Mouse (Mus musculus): ENCODE measurements around the gene Stk19. TPM values are rescaled to one million over a fixed set of nuclear protein-coding genes. Genes with fewer than 3 reads are reported as not detected.
"Not testable (repeated sequence)": the region's sequence is repeated elsewhere in the genome, so short reads cannot be mapped to it uniquely, and the experiment has no call there.

Stk19 gene
- polyA plus RNA-seq, 1 experiment from 2014 or later: 40.0 TPM

- no peak overlapping the region for H3K4me2 ChIP-seq
- no peak for ATAC-seq (ENCODE audit: low FRiP score)
- 75% methylated on average over 6 of the region's 6 CpGs for WGBS
These were observed 31.7 kb downstream of the Stk19 start for GRCm38 (mm10) chr17:34804871-34805562.

GRCm38 (mm10) chr17:34804301-34804700 is 32.4 kb downstream of the Stk19 start, which contains the start of gene Cyp21a1:
TSS of gene Cyp21a1 (minus strand) at chr17:34804561.
- not testable (repeated sequence) for H3K9me3 ChIP-seq (replicated peaks); ATAC-seq (ENCODE audit: low FRiP score); H3K4me2 ChIP-seq; H3K27ac ChIP-seq (replicated peaks); H3K4me1 ChIP-seq; H3K27me3 ChIP-seq (replicated peaks); H3K4me3 ChIP-seq (replicated peaks); H3K36me3 ChIP-seq; H3K9ac ChIP-seq (replicated peaks)
- 89% methylated on average over 6 of the region's 6 CpGs for WGBS

More at GRCm38 (mm10) chr17:34804871-34805562, 31.7 kb downstream of the Stk19 start:
- H3K4me1 ChIP-seq: no peaks in the 10 kb centered on the region
- H3K36me3 ChIP-seq: no peaks in the 10 kb centered on the region
- H3K27me3 ChIP-seq (replicated peaks): no peaks in the 10 kb centered on the region
- H3K27ac ChIP-seq (replicated peaks): no peak overlapping the region
- H3K9ac ChIP-seq (replicated peaks): no peak overlapping the region
- no peak overlapping the region for H3K4me3 ChIP-seq (replicated peaks)
- 0 out of 2 replicates have a peak, but pooled peaks cover 4% of the 10 kb centered on the region for H3K9me3 ChIP-seq (replicated peaks)

- not testable (repeated sequence) for H3K27me3 ChIP-seq (replicated peaks); H3K4me3 ChIP-seq (replicated peaks); H3K9ac ChIP-seq (replicated peaks); H3K9me3 ChIP-seq (replicated peaks); H3K4me2 ChIP-seq; ATAC-seq (ENCODE audit: low FRiP score); H3K36me3 ChIP-seq; H3K4me1 ChIP-seq; H3K27ac ChIP-seq (replicated peaks)
- WGBS: 96% methylated on average over 6 of the region's 6 CpGs
These were observed 33.4 kb downstream of the Stk19 start for GRCm38 (mm10) chr17:34803367-34803766.

GRCm38 (mm10) chr17:34802756-34803155 is 34.0 kb downstream of the Stk19 start:
- not testable (repeated sequence) for H3K4me3 ChIP-seq (replicated peaks); H3K4me1 ChIP-seq; H3K9me3 ChIP-seq (replicated peaks); H3K27ac ChIP-seq (replicated peaks); H3K36me3 ChIP-seq; H3K4me2 ChIP-seq; ATAC-seq (ENCODE audit: low FRiP score); H3K9ac ChIP-seq (replicated peaks); H3K27me3 ChIP-seq (replicated peaks)
- WGBS: 91% methylated on average over 9 of the region's 9 CpGs

- not testable (repeated sequence) for H3K9me3 ChIP-seq (replicated peaks); H3K36me3 ChIP-seq; H3K4me3 ChIP-seq (replicated peaks); ATAC-seq (ENCODE audit: low FRiP score); H3K27me3 ChIP-seq (replicated peaks); H3K9ac ChIP-seq (replicated peaks); H3K27ac ChIP-seq (replicated peaks); H3K4me1 ChIP-seq; H3K4me2 ChIP-seq
- 92% methylated on average over 16 of the region's 16 CpGs for WGBS
These were observed 35.9 kb downstream of the Stk19 start for GRCm38 (mm10) chr17:34800781-34801305.

DNA sequence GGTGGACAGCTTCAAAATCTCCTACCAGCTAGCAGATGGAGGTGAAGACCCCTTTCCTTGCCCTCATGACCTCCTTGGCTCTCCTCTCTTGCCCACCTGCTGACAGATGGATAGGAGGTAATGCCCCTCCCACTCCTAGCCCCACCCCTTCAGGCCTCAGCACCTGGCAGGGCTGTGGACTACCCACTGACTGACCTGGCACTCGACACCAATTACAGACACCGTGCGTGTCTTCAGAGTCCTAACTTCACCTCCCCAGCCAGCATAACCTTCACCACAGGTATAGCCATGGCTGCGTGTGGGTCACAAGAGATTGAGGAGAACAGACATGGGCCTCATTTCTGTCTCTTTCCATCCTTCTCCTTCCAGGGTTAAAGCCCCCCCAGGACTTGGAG is 37.2 kb downstream of the Stk19 start:
- H3K4me1 ChIP-seq: no peaks in the 10 kb centered on the region
- no peak overlapping the region for H3K9ac ChIP-seq (replicated peaks)
- no peak for ATAC-seq (ENCODE audit: low FRiP score)
- H3K36me3 ChIP-seq: no peaks in the 10 kb centered on the region
- H3K4me3 ChIP-seq (replicated peaks): no peak overlapping the region
- H3K4me2 ChIP-seq: no peak overlapping the region
- no peak overlapping the region for H3K27ac ChIP-seq (replicated peaks)
- 91% methylated on average over 4 of the region's 4 CpGs for WGBS
- no peaks in the 10 kb centered on the region for H3K27me3 ChIP-seq (replicated peaks)
- H3K9me3 ChIP-seq (replicated peaks): no peaks in the 10 kb centered on the region

DNA sequence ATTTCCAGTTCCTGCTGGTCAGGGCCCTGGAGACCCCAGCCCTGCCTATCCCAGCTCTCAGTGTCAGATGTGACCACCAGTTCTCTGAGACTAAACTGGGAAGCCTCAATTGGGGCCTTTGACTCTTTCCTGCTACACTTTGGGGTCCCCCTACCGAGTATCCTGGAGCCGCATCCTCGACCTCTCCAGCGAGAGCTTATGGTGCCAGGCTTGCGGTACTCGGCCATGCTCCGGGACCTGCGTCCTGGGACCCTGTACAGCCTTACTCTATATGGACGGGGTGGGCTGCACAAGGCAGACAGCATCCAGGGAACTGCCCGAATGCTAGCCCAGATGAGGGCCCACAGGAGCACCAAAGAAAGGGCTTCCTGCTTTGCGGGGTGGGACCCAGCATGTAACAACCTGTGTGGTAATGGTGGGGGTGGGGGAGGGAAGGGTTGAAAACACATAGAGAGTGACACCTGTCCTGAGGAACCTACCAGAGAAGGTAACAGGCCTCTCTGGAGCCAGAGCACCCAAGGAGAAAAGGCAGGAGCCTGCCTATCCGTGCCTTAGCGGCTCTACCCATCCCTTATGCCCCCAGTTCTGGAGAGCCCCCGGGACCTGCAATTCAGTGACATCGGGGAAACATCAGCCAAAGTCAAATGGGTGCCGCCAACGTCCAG is 37.7 kb downstream of the Stk19 start:
- WGBS: 91% methylated on average over 17 of the region's 17 CpGs
- no peak for ATAC-seq (ENCODE audit: low FRiP score)

GRCm38 (mm10) chr17:34798071-34798470 is 38.7 kb downstream of the Stk19 start:
- not testable (repeated sequence) for H3K27ac ChIP-seq (replicated peaks); H3K4me1 ChIP-seq; H3K36me3 ChIP-seq; H3K4me3 ChIP-seq (replicated peaks); H3K27me3 ChIP-seq (replicated peaks); ATAC-seq (ENCODE audit: low FRiP score); H3K4me2 ChIP-seq; H3K9me3 ChIP-seq (replicated peaks); H3K9ac ChIP-seq (replicated peaks)
- WGBS: 85% methylated on average over 7 of the region's 7 CpGs

More for the DNA sequence above, 37.7 kb downstream of the Stk19 start:
- H3K4me2 ChIP-seq: no peak overlapping the region
- H3K9ac ChIP-seq (replicated peaks): no peak overlapping the region
- no peaks in the 10 kb centered on the region for H3K4me1 ChIP-seq
- H3K4me3 ChIP-seq (replicated peaks): no peak overlapping the region
- H3K27ac ChIP-seq (replicated peaks): no peak overlapping the region
- no peaks in the 10 kb centered on the region for H3K27me3 ChIP-seq (replicated peaks)
- H3K36me3 ChIP-seq: no peaks in the 10 kb centered on the region
- H3K9me3 ChIP-seq (replicated peaks): no peaks in the 10 kb centered on the region

- not testable (repeated sequence) for H3K27ac ChIP-seq (replicated peaks); H3K4me2 ChIP-seq; ATAC-seq (ENCODE audit: low FRiP score); H3K9me3 ChIP-seq (replicated peaks); H3K27me3 ChIP-seq (replicated peaks); H3K4me3 ChIP-seq (replicated peaks); H3K9ac ChIP-seq (replicated peaks); H3K4me1 ChIP-seq; H3K36me3 ChIP-seq
- WGBS: 89% methylated on average over 10 of the region's 10 CpGs
These were observed 39.3 kb downstream of the Stk19 start for GRCm38 (mm10) chr17:34797211-34797995.

GRCm38 (mm10) chr17:34796311-34797140 is 40.2 kb downstream of the Stk19 start:
- H3K27me3 ChIP-seq (replicated peaks): no peaks in the 10 kb centered on the region
- no peaks in the 10 kb centered on the region for H3K4me1 ChIP-seq
- ATAC-seq (ENCODE audit: low FRiP score): no peak
- H3K9me3 ChIP-seq (replicated peaks): no peaks in the 10 kb centered on the region
- no peak overlapping the region for H3K9ac ChIP-seq (replicated peaks)
- H3K4me2 ChIP-seq: no peak overlapping the region
- WGBS: 89% methylated on average over 8 of the region's 8 CpGs
- no peak overlapping the region for H3K4me3 ChIP-seq (replicated peaks)
- H3K27ac ChIP-seq (replicated peaks): no peak overlapping the region
- H3K36me3 ChIP-seq: no peaks in the 10 kb centered on the region

- H3K4me2 ChIP-seq: no peak overlapping the region
- no peak for ATAC-seq (ENCODE audit: low FRiP score)
- H3K4me1 ChIP-seq: no peaks in the 10 kb centered on the region
- no peak overlapping the region for H3K4me3 ChIP-seq (replicated peaks)
- H3K36me3 ChIP-seq: no peaks in the 10 kb centered on the region
- H3K9ac ChIP-seq (replicated peaks): no peak overlapping the region
- no peak overlapping the region for H3K27ac ChIP-seq (replicated peaks)
- H3K27me3 ChIP-seq (replicated peaks): no peaks in the 10 kb centered on the region
- WGBS: 67% methylated on average over 9 of the region's 9 CpGs
- no peaks in the 10 kb centered on the region for H3K9me3 ChIP-seq (replicated peaks)
These were observed 41.1 kb downstream of the Stk19 start for GRCm38 (mm10) chr17:34795633-34796032.
